Mouse (Mus musculus): ENCODE measurements around the gene Kcnj10. TPM values are rescaled to one million over a fixed set of nuclear protein-coding genes. Genes with fewer than 3 reads are reported as not detected.

Gene Kcnj10
- polyA plus RNA-seq, 1 experiment = 0.91 TPM

GRCm38 (mm10) chr1:172342729-172343128 lies 1.7 kb downstream of the Kcnj10 start:
- Histone ChIP-seq H3K27ac (ENCODE audit: insufficient read depth, low read length) (no peak overlapping the region), H3K4me3 (ENCODE audit: insufficient read depth, low read length) (no peak overlapping the region), H3K4me1 (ENCODE audit: control insufficient read depth, insufficient read depth, low read length) (no peaks in the 10 kb centered on the region)
- TF ChIP-seq CTCF (IDR thresholded peaks at IDR 0.05; ENCODE audit: borderline replicate concordance, insufficient read depth, low read length) (no peak), POLR2A (IDR thresholded peaks at IDR 0.05; ENCODE audit: low read depth, low read length) (no peak)

- Histone ChIP-seq H3K4me1 (ENCODE audit: control insufficient read depth, insufficient read depth, low read length) (no peaks in the 10 kb centered on the region), H3K4me3 (ENCODE audit: insufficient read depth, low read length) (no peak overlapping the region), H3K27ac (ENCODE audit: insufficient read depth, low read length) (no peak overlapping the region)
- TF ChIP-seq CTCF (IDR thresholded peaks at IDR 0.05; ENCODE audit: borderline replicate concordance, insufficient read depth, low read length) (no peak), POLR2A (IDR thresholded peaks at IDR 0.05; ENCODE audit: low read depth, low read length) (no peak)
These were observed 2.9 kb downstream of the Kcnj10 start for GRCm38 (mm10) chr1:172343914-172344313.

GRCm38 (mm10) chr1:172344820-172345219 lies 3.8 kb downstream of the Kcnj10 start:
- TF ChIP-seq POLR2A (IDR thresholded peaks at IDR 0.05; ENCODE audit: low read depth, low read length) (no peak), CTCF (IDR thresholded peaks at IDR 0.05; ENCODE audit: borderline replicate concordance, insufficient read depth, low read length) (no peak)
- H3K4me1 ChIP-seq (ENCODE audit: control insufficient read depth, insufficient read depth, low read length) = no peaks in the 10 kb centered on the region
- H3K27ac ChIP-seq (ENCODE audit: insufficient read depth, low read length) = no peak overlapping the region
- H3K4me3 ChIP-seq (ENCODE audit: insufficient read depth, low read length) = no peak overlapping the region

DNA sequence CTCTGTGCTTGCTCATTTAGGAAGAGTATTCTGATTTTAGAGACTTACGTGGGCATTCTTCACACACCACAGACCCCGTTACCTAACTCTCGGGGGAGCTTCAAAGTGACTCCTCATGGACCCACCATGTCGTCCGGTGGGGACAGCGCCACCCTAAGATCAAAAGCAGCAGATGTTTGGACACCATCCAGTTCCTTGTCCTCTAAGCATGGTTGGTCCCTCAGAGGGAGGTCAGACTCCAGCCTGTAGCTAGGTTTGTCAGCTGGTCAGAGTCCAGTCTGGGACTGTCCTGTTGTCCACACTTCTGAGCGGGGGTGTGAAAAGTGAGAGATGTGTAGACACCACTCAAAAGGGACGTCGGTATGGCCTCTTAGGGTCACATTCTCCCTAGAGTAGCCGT lies 5.7 kb downstream of the Kcnj10 start:
- TF ChIP-seq CTCF (IDR thresholded peaks at IDR 0.05; ENCODE audit: borderline replicate concordance, insufficient read depth, low read length) (no peak), POLR2A (IDR thresholded peaks at IDR 0.05; ENCODE audit: low read depth, low read length) (no peak)
- H3K4me3 ChIP-seq (ENCODE audit: insufficient read depth, low read length) = no peak overlapping the region
- no peak overlapping the region for H3K27ac ChIP-seq (ENCODE audit: insufficient read depth, low read length)
- no peaks in the 10 kb centered on the region for H3K4me1 ChIP-seq (ENCODE audit: control insufficient read depth, insufficient read depth, low read length)

DNA sequence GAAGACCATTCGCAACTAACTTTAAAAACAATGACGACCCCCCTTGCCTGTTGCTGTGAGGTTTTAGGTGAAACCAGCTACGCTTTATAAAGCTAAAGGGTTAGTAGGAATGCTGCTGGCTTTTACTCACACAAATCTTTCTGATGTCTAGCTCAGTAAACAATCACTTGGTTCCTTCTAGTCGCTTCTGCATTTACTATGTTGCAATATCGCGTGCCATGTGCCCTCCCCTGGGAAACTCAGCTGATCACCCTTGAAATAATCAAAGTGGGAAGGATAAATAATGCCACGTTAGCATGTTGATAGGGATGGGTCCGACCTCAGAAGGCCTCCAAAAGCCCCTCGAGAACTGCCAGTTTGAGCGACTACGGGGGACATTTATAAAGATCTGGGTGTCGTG lies 6.4 kb downstream of the Kcnj10 start:
- Histone ChIP-seq H3K4me1 (ENCODE audit: control insufficient read depth, insufficient read depth, low read length) (no peaks in the 10 kb centered on the region), H3K27ac (ENCODE audit: insufficient read depth, low read length) (no peak overlapping the region), H3K4me3 (ENCODE audit: insufficient read depth, low read length) (no peak overlapping the region)
- TF ChIP-seq CTCF (IDR thresholded peaks at IDR 0.05; ENCODE audit: borderline replicate concordance, insufficient read depth, low read length) = no peak
- TF ChIP-seq POLR2A (IDR thresholded peaks at IDR 0.05; ENCODE audit: low read depth, low read length) = no peak

DNA sequence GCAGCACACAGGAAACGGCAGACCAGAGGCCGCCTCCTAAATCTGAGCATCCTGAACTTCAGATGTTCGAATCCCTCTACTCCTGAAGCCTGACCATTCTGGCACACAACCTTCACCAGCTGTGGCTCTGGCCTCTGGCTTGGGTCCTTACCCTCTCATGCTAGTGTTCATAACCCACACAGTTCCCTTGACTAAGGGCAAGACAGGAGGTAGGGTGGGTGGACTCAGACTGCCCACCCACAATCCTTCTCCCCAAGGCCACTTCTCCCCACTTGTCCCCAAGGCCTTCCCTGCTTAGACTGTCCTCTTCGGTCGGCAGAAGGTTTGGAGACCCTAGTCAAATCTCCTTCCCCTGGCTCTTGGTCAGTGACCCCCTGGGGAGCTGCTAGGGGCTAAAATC lies 8.5 kb downstream of the Kcnj10 start:
- no peak for TF ChIP-seq CTCF (IDR thresholded peaks at IDR 0.05; ENCODE audit: borderline replicate concordance, insufficient read depth, low read length)
- no peak for TF ChIP-seq POLR2A (IDR thresholded peaks at IDR 0.05; ENCODE audit: low read depth, low read length)
- H3K27ac ChIP-seq (ENCODE audit: insufficient read depth, low read length) = no peak overlapping the region
- H3K4me1 ChIP-seq (ENCODE audit: control insufficient read depth, insufficient read depth, low read length) = no peaks in the 10 kb centered on the region
- H3K4me3 ChIP-seq (ENCODE audit: insufficient read depth, low read length) = no peak overlapping the region

DNA sequence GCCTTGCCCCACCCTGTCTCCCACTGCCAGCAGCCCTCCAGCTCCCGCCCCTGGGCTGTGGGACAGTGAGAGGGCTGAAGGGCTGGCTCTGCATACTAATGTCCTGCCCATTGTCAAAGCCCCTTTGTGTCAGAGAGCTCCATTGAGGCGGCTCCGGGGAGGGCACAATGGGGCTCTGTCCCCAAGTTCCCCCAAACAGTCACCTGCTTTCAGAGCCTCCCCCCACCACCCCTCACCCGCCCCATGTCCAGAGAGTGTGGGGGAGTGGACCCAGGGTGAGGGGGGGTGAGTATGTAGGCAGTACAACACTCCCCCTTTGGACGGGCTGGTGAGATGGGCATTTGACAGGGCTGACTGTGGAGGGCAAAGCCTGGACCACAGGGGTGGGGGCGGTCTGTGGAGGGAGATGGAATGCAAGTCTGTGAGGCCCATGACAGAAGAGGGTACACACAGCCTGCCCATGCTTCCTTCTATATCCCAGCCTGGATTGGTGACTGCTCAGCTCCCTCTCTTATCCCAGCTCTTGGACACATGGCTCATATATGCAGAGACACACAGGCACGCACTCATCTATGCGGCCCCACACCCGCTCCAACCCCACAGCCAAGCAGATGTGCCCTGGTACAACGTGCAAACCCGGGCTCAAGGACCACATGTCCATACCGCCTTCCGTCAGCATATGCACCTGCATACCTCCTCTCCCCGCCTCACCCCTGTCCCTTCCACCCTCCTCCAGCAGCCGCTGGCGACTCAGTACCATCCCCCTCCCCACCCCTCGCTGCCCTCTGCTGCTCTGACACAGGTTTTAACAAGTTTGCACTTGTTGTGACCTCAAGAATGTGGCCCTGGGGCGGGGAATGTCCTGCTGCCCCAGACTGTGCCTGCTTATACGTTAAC lies 9.2 kb downstream of the Kcnj10 start:
- Histone ChIP-seq H3K4me1 (ENCODE audit: control insufficient read depth, insufficient read depth, low read length) (no peaks in the 10 kb centered on the region), H3K4me3 (ENCODE audit: insufficient read depth, low read length) (no peak overlapping the region), H3K27ac (ENCODE audit: insufficient read depth, low read length) (no peak overlapping the region)
- no peak for TF ChIP-seq CTCF (IDR thresholded peaks at IDR 0.05; ENCODE audit: borderline replicate concordance, insufficient read depth, low read length)
- TF ChIP-seq POLR2A (IDR thresholded peaks at IDR 0.05; ENCODE audit: low read depth, low read length) = no peak

GRCm38 (mm10) chr1:172352001-172352400 lies 11.0 kb downstream of the Kcnj10 start:
- Histone ChIP-seq H3K4me3 (ENCODE audit: insufficient read depth, low read length) (no peak overlapping the region), H3K27ac (ENCODE audit: insufficient read depth, low read length) (no peak overlapping the region), H3K4me1 (ENCODE audit: control insufficient read depth, insufficient read depth, low read length) (no peaks in the 10 kb centered on the region)
- TF ChIP-seq POLR2A (IDR thresholded peaks at IDR 0.05; ENCODE audit: low read depth, low read length) (no peak), CTCF (IDR thresholded peaks at IDR 0.05; ENCODE audit: borderline replicate concordance, insufficient read depth, low read length) (no peak)

- Histone ChIP-seq H3K4me1 (ENCODE audit: control insufficient read depth, insufficient read depth, low read length) (no peaks in the 10 kb centered on the region), H3K4me3 (ENCODE audit: insufficient read depth, low read length) (no peak overlapping the region), H3K27ac (ENCODE audit: insufficient read depth, low read length) (no peak overlapping the region)
- no peak for TF ChIP-seq POLR2A (IDR thresholded peaks at IDR 0.05; ENCODE audit: low read depth, low read length)
- TF ChIP-seq CTCF (IDR thresholded peaks at IDR 0.05; ENCODE audit: borderline replicate concordance, insufficient read depth, low read length) = no peak
These were observed 11.4 kb downstream of the Kcnj10 start for GRCm38 (mm10) chr1:172352453-172352852.

DNA sequence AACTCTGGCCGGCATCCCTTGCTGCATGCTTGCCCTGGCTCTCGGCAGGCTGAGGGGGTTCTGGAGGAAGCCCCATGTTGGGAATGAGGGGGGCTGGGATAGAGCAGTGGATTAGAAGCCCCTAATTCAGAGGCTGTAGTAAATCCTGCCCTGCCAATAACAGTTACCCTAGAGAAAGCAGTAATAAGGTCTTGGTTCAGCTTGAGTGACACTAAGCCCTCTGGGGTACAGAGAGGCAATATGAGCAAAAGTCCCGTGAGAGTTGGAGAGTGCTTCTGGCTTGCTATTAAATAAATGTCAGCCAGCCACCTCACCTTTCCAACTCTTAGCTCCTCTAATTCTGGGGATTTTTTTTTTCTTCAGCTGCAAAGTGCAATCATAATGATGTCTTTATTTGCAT lies 14.3 kb downstream of the Kcnj10 start:
- TF ChIP-seq CTCF (IDR thresholded peaks at IDR 0.05; ENCODE audit: borderline replicate concordance, insufficient read depth, low read length) (no peak), POLR2A (IDR thresholded peaks at IDR 0.05; ENCODE audit: low read depth, low read length) (no peak)
- Histone ChIP-seq H3K4me3 (ENCODE audit: insufficient read depth, low read length) (no peak overlapping the region), H3K4me1 (ENCODE audit: control insufficient read depth, insufficient read depth, low read length) (no peaks in the 10 kb centered on the region), H3K27ac (ENCODE audit: insufficient read depth, low read length) (no peak overlapping the region)

Data from embryonic fibroblast, embryonic 13.5 days (primary cell).